Mouse (Mus musculus) mouse trophoblast stem cell (cell line): ENCODE measurements at regions not wholly inside any gene's neighbourhood (a gene's known extent, or its start where the extent isn't known, plus 50 kb on each side); places are given as distances from the start of the nearest gene placed in this dataset.

ENCODE experiments used
- in situ Hi-C, 2 experiments: fragments of 300-500 bp; cut with MseI, MboI; formaldehyde crosslinking; loops; 2 replicates in 1 of 2; 3 replicates in 1 of 2; pipeline ENCODE4 v1.15.1; 2025

DNA sequence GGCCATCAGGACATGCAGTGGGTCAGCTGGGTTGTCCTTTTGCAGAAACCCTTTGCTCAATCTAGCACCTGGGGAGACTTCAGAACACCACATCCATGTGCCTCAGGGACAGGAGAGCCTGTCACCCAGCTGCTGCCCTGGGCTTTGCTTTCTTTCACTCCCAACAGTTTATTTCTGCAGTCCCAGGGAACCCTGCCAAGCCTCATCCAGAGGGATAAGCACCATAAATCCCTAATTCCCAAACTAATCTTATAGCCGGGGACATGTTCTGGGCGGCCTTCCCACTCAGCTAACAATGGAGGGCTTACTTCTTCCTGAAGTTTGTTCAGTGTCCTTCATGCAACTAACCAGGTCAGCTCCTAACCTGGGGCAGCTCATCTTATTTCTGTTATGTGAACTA is 325.0 kb upstream of the Gm5148 start:
- in situ Hi-C loops: no loop called here

DNA sequence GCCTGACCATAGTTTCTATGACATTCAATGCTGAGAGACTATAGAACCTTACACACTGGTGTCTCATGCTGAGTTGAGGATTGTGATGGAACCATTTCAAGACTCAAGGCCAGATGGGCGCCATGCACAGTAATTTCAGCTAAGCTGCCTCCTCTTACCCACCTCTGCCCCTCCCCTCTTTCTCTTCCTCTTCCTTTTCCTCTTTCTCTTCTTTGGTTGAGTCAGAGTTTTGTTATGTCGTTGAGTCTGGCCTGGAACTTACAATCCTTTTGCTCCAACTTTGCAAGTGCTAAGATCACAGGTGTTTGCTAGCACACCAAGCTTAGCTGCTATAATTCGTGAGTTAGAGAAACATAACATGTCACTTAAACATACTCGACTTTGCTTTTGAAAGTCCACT is 323.2 kb upstream of the Gm5148 start:
- in situ Hi-C loops: no loop called here

DNA sequence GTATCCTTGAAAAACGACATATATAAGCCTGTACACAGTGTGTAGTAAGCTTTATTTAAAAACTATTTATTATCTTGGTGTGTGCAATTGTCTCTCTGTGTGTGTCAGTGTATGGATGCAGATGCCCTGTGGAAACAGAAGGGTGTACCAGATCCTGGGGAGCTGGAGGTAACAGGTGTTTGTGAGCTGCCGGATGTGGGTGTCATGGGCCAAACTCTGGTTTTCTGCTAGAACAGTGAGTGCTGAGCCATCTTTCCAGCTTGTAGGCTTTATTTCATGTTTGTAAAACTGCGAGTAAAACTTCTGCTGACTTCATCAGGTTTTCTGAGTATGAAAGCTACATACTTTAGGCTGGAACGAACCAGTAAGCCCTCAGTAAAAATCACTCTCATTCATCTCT is 322.3 kb upstream of the Gm5148 start:
- in situ Hi-C loops: no loop called here

DNA sequence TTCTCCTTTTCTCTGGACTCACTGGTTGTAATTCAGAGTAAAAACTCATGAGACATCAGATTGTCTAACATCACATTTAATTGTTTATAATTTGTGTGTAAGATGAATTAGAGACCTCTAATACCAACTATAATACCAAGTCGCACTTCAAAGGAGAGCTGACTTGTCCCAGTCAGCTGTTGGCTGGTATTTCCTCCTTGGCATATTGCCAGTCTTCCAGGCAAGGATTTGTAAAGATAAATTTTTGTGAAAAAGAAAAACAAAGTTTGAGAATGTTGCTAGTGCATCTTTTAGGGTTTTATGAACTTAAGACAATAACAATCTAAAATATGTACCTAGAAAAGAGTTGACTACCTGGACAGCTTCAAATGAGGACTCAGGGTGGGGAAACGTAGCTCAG is 321.7 kb upstream of the Gm5148 start:
- in situ Hi-C loops: no loop called here

DNA sequence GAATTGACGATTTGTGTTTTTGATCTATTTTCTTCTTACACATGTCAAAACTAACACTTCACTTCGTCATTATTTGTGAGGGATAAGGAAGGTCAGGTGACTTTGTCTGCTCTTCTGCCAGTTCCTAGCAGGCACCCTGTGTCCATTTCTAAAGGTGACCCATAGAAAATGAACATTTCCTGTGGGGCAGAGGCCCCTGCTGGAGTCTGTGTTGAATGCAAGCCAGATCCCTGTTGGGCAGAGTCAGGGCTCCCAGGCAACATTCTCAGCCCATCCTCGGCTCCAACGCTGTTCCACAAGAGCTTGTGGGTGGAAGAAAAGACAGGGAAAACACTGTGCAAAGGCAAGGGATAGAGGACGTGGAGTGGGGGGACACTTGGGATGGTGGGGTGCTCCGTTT is 321.2 kb upstream of the Gm5148 start:
- in situ Hi-C loops: no loop called here

DNA sequence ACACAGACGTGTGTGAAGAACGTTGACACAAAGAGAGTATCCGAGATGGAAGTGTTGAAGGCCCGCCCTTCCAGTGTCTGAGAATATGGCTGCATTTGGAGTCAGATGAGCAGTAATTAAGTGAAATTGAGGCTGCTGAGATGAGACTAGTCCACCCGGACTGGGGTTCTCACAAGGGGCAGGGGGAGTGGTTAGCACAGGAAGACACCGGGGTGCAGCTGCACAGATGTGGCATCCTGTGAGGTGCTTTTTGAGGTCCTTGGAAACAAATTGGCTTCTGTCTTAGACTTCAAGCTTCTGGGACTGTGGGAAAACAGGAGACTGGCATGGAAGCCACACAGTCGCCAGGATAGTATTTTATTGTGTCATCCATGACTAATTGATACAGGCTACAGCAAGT is 320.0 kb upstream of the Gm5148 start:
- in situ Hi-C loops: no loop called here

DNA sequence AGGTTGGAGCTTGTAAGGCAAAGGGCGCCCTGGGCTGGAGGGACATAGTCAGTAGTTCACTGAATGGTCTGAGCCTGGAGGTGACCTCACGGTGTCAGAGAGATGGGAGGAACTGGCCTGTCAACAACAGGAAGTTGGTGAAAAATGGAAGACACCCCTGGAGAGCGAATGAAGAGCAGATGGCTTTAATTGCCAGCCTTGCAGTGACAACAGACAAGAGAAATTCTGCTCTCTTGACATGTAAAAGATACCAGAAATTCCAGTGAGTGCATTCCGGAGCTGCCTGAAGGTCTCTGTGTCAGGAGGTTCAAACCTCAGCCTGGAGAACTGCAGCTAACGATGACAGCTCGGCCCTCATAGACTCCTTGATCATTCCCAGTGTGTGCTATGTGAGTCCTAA is 318.3 kb upstream of the Gm5148 start:
- in situ Hi-C loops: no loop called here

GRCm38 (mm10) chr3:38036131-38036530 is 311.8 kb upstream of the Gm5148 start:
- in situ Hi-C loops: no loop called here

DNA sequence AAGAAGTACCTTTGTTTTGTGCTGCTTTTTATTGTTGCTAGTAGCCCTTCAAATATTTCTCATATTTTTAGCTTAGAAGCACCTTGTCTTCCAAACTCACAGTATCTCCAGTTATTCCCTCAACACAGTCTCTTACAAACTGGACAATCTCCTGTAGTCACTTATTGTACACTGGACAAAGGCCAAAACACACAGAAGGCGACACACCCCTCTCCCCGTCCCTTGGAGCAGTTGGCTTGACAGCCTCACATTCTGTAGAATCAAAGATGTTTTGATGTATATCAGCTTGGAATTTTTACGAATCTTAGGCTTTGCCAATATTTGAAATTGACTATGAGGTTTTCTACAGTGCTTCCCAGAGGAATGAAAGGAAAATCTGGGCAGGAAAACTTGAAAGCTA is 309.8 kb upstream of the Gm5148 start:
- in situ Hi-C loops: no loop called here

- in situ Hi-C loops: no loop called here
Observed at GRCm38 (mm10) chr3:38014768-38015167, 290.5 kb upstream of the Gm5148 start.

DNA sequence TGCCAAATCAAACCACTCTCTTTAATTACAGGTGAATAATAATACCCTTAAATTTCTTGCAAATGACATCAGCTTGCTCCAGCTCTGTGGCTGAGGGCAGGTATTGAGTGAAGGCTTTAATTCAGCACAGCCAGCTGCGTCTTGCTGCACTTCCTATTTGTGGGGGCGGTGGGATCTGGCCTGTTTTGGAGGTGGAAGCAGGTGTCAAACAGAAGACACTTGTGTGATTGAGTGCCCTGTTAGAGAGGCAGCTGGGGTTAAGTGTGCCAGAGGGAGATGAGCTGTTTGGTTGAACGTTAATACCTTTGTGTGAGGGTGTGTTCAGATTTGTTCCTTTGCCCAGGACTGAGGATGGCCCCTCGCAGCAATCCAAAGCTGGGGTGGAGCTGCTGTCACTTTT is 284.9 kb upstream of the Gm5148 start:
- in situ Hi-C loops: no loop called here

DNA sequence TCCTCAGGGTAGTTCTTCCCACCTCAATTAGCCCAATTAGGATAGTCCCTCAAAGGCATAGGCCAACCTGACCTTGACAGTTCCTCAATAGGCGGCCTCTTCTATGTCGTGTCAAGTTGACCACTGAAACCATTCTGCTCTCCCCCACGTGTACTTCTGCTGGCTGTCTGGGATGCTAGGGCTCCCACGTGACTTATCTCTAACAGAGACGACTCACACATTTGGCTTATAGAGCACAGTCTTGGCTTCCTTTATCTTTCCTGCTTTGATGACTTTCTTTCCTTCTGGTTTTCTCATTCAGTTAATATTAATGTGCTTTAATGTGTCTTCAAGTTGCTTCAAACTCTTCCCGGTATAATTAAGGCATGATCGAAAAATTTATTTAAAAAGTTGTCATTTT is 284.0 kb upstream of the Gm5148 start:
- in situ Hi-C loops: no loop called here

DNA sequence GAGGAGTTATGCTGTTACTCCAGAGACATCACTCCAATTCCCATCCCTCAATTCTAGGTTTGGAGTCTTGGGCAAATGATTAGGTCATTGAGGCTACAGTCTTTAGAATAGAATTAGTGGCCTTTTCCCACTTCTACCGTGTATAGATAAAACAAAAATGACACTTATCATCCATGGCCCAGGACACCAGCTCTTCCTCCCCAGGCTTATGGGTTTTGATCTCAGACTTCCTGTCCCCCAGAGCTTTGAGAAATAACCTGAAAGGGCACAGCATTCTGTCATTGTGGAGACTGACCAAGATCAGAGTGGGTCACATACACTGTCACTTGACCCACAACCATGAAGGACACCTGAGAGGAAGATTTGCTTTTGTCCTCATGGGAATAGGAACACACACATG is 283.3 kb upstream of the Gm5148 start:
- in situ Hi-C loops: no loop called here

GRCm38 (mm10) chr3:38002275-38002674 is 278.0 kb upstream of the Gm5148 start:
- in situ Hi-C loops: no loop called here

DNA sequence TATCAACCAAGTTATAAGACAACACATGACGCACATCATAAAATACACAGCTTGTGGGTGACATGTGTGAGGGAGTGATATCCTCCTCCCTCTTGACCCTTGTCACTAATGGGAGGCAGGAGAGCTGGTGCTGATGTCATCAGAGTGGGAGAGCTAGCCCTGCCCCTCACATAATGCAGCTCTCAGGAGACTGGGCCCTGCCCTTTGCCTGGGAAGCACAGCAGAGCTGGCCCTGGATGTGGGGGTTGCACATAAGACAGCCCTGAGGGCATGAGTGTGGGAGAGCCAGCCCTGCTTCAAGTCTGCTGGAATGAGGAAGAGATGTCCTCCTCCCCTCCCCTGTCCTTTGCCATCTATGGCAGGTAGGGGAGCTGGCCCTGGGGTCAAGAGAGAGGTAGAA is 275.5 kb upstream of the Gm5148 start:
- in situ Hi-C loops: no loop called here

- in situ Hi-C loops: no loop called here
Observed at GRCm38 (mm10) chr3:37997998-37998397, 273.7 kb upstream of the Gm5148 start.

- in situ Hi-C loops: no loop called here
Observed at GRCm38 (mm10) chr3:37989992-37990391, 265.7 kb upstream of the Gm5148 start.

DNA sequence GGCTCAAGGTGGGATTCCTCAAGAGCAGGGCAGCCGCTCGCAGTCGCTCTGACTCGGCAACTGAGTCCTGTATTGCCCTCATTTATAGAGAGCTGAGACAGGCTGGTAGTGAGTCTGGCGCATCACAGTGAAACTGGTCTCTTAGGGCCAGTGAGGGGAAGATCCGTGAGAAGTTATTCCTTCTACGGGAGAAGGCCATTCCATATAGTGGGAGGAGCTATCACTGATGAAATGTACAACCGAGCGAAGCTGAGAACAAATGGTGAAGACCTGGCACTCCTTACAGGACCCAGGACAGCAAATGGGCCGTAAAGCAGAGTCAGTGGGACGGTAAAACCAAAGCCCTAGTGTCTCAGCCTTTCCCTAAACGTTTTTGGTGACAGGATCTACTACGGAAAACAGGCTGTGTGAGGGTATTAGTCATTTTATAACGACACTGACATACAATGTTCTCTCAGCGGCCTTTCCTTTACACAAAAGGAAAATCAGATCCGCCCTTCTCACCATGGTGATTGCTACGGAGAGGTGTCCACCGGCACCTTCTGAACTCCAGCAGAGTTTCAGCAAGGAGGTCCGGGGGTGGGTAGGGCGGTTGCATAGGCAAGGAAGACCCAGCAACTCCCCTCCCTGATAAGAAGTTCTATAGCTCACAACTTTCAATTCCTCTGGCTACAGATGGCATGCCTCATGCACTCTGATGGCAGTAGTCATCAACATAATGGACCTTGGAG is 263.6 kb upstream of the Gm5148 start:
- in situ Hi-C loops: no loop called here

DNA sequence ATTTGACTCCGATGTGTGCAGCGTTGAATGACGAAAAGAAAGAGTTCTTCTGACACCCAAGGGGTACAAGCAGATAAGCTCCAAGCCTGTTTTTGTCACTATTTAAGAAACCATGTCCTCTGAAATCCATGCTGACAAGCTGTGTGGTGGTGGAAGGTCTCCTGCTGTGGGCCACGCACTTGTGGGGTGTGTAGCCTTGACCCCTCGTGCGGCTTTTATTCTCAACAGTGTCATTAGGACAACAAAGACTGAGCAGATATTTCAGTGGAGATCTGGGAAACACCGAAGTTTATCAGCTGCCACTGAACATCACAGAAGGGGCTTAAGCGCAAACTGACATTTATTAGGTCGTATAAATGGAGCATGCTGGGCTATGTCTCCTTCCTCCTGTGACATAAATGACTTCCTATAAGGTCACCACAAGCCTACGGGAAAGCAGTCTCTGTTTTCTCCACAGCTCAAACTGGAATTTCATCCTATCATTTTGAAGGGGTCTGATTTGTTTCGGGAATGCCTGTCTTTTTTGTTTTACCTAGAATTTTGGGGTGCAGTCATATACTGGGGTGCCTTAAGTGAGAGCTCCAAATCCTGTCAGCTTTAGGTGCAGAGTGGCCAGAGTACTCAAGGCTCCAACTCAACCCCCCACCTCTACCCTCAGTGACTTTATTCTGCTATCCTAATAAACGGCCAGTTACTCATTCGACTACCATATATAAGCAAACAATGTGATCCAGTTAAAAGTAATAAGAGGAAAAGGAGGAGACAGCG is 262.9 kb upstream of the Gm5148 start:
- in situ Hi-C loops: no loop called here

- in situ Hi-C loops: no loop called here
Observed at GRCm38 (mm10) chr3:37984706-37985105, 260.4 kb upstream of the Gm5148 start.

DNA sequence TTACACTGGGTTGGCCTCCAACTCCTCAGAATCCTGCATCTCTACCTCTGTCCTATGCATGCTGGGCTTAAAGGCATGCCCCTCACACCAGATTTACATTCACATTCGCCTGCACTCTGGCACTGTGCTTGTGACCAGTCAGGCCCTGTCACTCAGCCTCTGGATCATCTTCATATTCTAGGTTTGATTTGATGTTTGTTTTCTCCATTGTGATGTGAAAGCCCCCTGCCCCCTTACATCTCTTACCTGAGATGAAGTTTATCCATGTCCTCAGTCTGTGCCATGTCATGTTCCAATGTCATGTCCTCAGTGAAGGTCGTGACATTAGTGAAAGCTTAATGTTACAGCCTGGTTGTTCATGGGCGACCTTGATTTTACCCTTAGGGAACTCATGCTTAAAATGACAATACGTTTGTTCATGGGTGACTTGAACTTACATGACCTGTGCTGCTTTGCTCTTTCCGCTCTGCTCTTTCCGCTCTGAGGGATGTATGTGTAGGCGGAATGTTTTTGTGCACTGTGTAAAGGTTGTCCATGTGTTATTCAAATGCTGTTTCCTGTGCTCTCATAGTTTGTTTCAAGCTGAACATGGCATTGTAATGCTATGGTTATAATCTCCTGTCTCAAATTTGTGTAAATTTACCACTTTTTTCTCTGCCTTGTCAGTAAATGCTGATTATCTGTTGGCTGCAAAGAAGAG is 257.3 kb upstream of the Gm5148 start:
- in situ Hi-C loops: no loop called here

- in situ Hi-C loops: no loop called here
Observed at GRCm38 (mm10) chr3:37979871-37980270, 255.6 kb upstream of the Gm5148 start.

DNA sequence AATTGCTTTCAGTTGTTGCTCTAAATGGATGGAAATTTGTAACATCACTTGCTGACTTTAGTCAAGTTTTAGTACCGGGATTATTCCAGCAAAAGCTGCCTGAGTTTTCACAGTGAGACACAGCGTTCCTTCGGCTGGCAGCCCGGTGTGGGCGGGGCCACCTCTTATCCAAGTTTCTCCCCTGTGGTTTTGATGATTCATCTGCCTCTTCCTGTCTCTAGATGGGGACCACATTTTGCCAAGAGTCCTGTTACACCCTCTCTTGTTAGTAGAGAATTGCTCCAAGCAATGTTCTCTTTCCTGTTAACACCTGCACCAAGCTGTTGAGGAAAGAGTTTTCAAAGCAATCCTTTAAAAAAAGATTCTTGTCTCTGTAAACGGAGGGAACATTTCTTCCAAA is 254.2 kb upstream of the Gm5148 start:
- in situ Hi-C loops: no loop called here
